Mouse (Mus musculus): Measurements from ENCODE around the gene Gng7. TPM values are rescaled to one million over a fixed set of nuclear protein-coding genes. Genes with fewer than 3 reads are reported as not detected.

Gene Gng7
- total and polyA plus RNA-seq, 2 experiments from 2014 or later, result 0.11 to 0.64 TPM

GRCm38 (mm10) chr10:81016645-81017044 is 1.9 kb upstream of the Gng7 start:
- peak; percentile 36 for DNase-seq (ENCODE audit: low spot score)
- H3K4me1 ChIP-seq (ENCODE audit: control insufficient read depth, insufficient read depth), result no peaks in the 10 kb centered on the region
- 0 out of 2 replicates have a peak, but pooled peaks cover 8% of the 10 kb centered on the region for H3K27me3 ChIP-seq (ENCODE audit: control insufficient read depth, insufficient read depth, low read length)
- no peaks in the 10 kb centered on the region for H3K36me3 ChIP-seq (replicated peaks; ENCODE audit: control insufficient read depth, insufficient read depth, low read length)
- H3K4me2 ChIP-seq (ENCODE audit: low read depth, low read length), result no peak overlapping the region
- H3K9me3 ChIP-seq (replicated peaks; ENCODE audit: control insufficient read depth, low read length), result no peaks in the 10 kb centered on the region
- TF ChIP-seq EP300 (IDR thresholded peaks at IDR 0.05; ENCODE audit: low read depth), result no peak
- TF ChIP-seq CTCF (IDR thresholded peaks at IDR 0.05; ENCODE audit: low read depth), result peak; percentile 69
- no peak overlapping the region for H3K27ac ChIP-seq (ENCODE audit: low read depth)
- no peak overlapping the region for H3K4me3 ChIP-seq (ENCODE audit: low read depth, low read length)
- H3K9ac ChIP-seq (replicated peaks; ENCODE audit: low read depth, low read length), result no peak overlapping the region
- no peak for ATAC-seq (ENCODE audit: insufficient read depth, low read depth)
- 7% methylated on average over 7 of the region's 7 CpGs for WGBS

GRCm38 (mm10) chr10:81015666-81016065 is 921 bp upstream of the Gng7 start:
- Histone ChIP-seq H3K36me3 (replicated peaks; ENCODE audit: control insufficient read depth, insufficient read depth, low read length) (no peaks in the 10 kb centered on the region), H3K27me3 (ENCODE audit: control insufficient read depth, insufficient read depth, low read length) (0 out of 2 replicates have a peak, but pooled peaks cover under 1% of the 10 kb centered on the region), H3K9me3 (replicated peaks; ENCODE audit: control insufficient read depth, low read length) (no peaks in the 10 kb centered on the region), H3K4me1 (ENCODE audit: control insufficient read depth, insufficient read depth) (no peaks in the 10 kb centered on the region), H3K9ac (replicated peaks; ENCODE audit: low read depth, low read length) (no peak overlapping the region), H3K4me3 (ENCODE audit: low read depth, low read length) (no peak overlapping the region), H3K4me2 (ENCODE audit: low read depth, low read length) (no peak overlapping the region), H3K27ac (ENCODE audit: low read depth) (no peak overlapping the region)
- whole genome bisulfite sequencing, result 70% methylated on average over 2 of the region's 2 CpGs
- no peak for ATAC-seq (ENCODE audit: insufficient read depth, low read depth)
- no peak for DNase-seq (ENCODE audit: low spot score)
- TF ChIP-seq CTCF (IDR thresholded peaks at IDR 0.05; ENCODE audit: low read depth) (no peak), EP300 (IDR thresholded peaks at IDR 0.05; ENCODE audit: low read depth) (no peak)

- DNase-seq (ENCODE audit: low spot score) (peak; percentile 27), ATAC-seq (ENCODE audit: insufficient read depth, low read depth) (peak; percentile 27; the same call in 1 of the 2 replicates)
- Histone ChIP-seq H3K27me3 (ENCODE audit: control insufficient read depth, insufficient read depth, low read length) (no peaks in the 10 kb centered on the region), H3K4me1 (ENCODE audit: control insufficient read depth, insufficient read depth) (no peaks in the 10 kb centered on the region), H3K9me3 (replicated peaks; ENCODE audit: control insufficient read depth, low read length) (no peaks in the 10 kb centered on the region), H3K4me3 (ENCODE audit: low read depth, low read length) (no peak overlapping the region), H3K36me3 (replicated peaks; ENCODE audit: control insufficient read depth, insufficient read depth, low read length) (no peaks in the 10 kb centered on the region), H3K27ac (ENCODE audit: low read depth) (no peak overlapping the region), H3K9ac (replicated peaks; ENCODE audit: low read depth, low read length) (no peak overlapping the region), H3K4me2 (ENCODE audit: low read depth, low read length) (no peak overlapping the region)
- WGBS, result 45% methylated on average over 6 of the region's 6 CpGs
- TF ChIP-seq CTCF (IDR thresholded peaks at IDR 0.05; ENCODE audit: low read depth) (no peak), EP300 (IDR thresholded peaks at IDR 0.05; ENCODE audit: low read depth) (no peak)
These were observed 3.9 kb downstream of the Gng7 start for GRCm38 (mm10) chr10:81010851-81011250.

DNA sequence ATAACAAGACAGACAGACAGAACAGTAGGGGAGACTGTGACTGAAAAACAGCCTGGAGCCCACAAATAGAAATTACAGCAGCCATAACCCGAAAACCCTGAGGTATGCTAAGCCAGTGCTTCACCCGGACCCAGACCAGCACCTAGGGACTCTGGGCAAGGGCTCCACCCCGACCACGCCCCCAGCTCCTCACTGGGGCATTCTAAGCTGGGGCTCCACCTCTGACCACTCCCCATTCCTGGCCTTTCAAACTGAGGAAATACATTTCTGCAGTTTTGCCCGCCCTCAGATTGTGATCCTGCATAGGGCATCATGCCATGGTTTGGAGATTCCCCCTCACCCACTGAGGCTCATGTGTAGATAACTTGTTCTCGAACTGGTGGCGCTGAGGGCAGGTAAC is 7.5 kb downstream of the Gng7 start:
- Histone ChIP-seq H3K9me3 (replicated peaks; ENCODE audit: control insufficient read depth, low read length) (no peaks in the 10 kb centered on the region), H3K9ac (replicated peaks; ENCODE audit: low read depth, low read length) (no peak overlapping the region), H3K27me3 (ENCODE audit: control insufficient read depth, insufficient read depth, low read length) (no peaks in the 10 kb centered on the region), H3K36me3 (replicated peaks; ENCODE audit: control insufficient read depth, insufficient read depth, low read length) (no peaks in the 10 kb centered on the region), H3K27ac (ENCODE audit: low read depth) (no peak overlapping the region), H3K4me1 (ENCODE audit: control insufficient read depth, insufficient read depth) (no peaks in the 10 kb centered on the region), H3K4me2 (ENCODE audit: low read depth, low read length) (no peak overlapping the region), H3K4me3 (ENCODE audit: low read depth, low read length) (no peak overlapping the region)
- DNase-seq (ENCODE audit: low spot score) (no peak), ATAC-seq (ENCODE audit: insufficient read depth, low read depth) (no peak)
- 29% methylated on average over 7 of the region's 7 CpGs for WGBS
- TF ChIP-seq CTCF (IDR thresholded peaks at IDR 0.05; ENCODE audit: low read depth), result no peak

GRCm38 (mm10) chr10:81006005-81006677 is 8.6 kb downstream of the Gng7 start:
- no peaks in the 10 kb centered on the region for H3K27me3 ChIP-seq (ENCODE audit: control insufficient read depth, insufficient read depth, low read length)
- no peak for DNase-seq (ENCODE audit: low spot score)
- TF ChIP-seq CTCF (IDR thresholded peaks at IDR 0.05; ENCODE audit: low read depth) (no peak), EP300 (IDR thresholded peaks at IDR 0.05; ENCODE audit: low read depth) (no peak)
- 83% methylated on average over 7 of the region's 7 CpGs for WGBS
- no peak overlapping the region for H3K27ac ChIP-seq (ENCODE audit: low read depth)
- no peak overlapping the region for H3K9ac ChIP-seq (replicated peaks; ENCODE audit: low read depth, low read length)
- H3K36me3 ChIP-seq (replicated peaks; ENCODE audit: control insufficient read depth, insufficient read depth, low read length), result no peaks in the 10 kb centered on the region
- H3K9me3 ChIP-seq (replicated peaks; ENCODE audit: control insufficient read depth, low read length), result no peaks in the 10 kb centered on the region
- no peak for ATAC-seq (ENCODE audit: insufficient read depth, low read depth)
- 0 out of 2 replicates have a peak, but pooled peaks cover 2% of the 10 kb centered on the region for H3K4me1 ChIP-seq (ENCODE audit: control insufficient read depth, insufficient read depth)
- H3K4me3 ChIP-seq (ENCODE audit: low read depth, low read length), result no peak overlapping the region
- H3K4me2 ChIP-seq (ENCODE audit: low read depth, low read length), result no peak overlapping the region

DNA sequence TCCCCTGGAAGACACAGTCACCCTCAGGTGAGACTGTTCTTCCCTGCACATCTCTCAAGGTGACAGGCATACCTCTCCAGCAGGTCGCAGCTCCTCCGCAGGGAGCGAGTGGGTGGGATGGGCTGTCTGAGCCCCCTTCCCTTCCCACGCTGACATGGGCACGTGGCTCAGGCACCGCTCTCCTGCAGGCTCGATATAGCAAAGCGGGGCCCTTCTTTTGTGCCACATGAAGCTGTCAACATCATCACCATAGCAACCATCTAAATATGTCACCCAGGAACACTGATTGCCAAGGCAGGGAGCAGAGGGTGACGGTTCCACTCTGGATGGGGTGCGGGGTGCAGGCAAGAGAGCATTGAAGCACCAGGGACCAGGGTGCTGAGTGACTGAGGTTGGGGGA is 13.6 kb downstream of the Gng7 start:
- ATAC-seq (ENCODE audit: insufficient read depth, low read depth) (peak; percentile 14; the same call in 1 of the 2 replicates), DNase-seq (ENCODE audit: low spot score) (no peak)
- no peaks in the 10 kb centered on the region for H3K9me3 ChIP-seq (replicated peaks; ENCODE audit: control insufficient read depth, low read length)
- 42% methylated on average over 10 of the region's 10 CpGs for WGBS
- no peaks in the 10 kb centered on the region for H3K36me3 ChIP-seq (replicated peaks; ENCODE audit: control insufficient read depth, insufficient read depth, low read length)
- no peak overlapping the region for H3K4me2 ChIP-seq (ENCODE audit: low read depth, low read length)
- H3K27me3 ChIP-seq (ENCODE audit: control insufficient read depth, insufficient read depth, low read length), result peaks cover 20% of the 10 kb centered on the region; the same call in 1 of the 2 replicates
- H3K9ac ChIP-seq (replicated peaks; ENCODE audit: low read depth, low read length), result no peak overlapping the region
- no peak overlapping the region for H3K27ac ChIP-seq (ENCODE audit: low read depth)
- H3K4me1 ChIP-seq (ENCODE audit: control insufficient read depth, insufficient read depth), result 0 out of 2 replicates have a peak, but pooled peaks cover 4% of the 10 kb centered on the region
- no peak overlapping the region for H3K4me3 ChIP-seq (ENCODE audit: low read depth, low read length)
- TF ChIP-seq EP300 (IDR thresholded peaks at IDR 0.05; ENCODE audit: low read depth) (no peak), CTCF (IDR thresholded peaks at IDR 0.05; ENCODE audit: low read depth) (no peak)
